ENCODE assay signal across 19 mouse cellular contexts in the genomic region with DNA sequence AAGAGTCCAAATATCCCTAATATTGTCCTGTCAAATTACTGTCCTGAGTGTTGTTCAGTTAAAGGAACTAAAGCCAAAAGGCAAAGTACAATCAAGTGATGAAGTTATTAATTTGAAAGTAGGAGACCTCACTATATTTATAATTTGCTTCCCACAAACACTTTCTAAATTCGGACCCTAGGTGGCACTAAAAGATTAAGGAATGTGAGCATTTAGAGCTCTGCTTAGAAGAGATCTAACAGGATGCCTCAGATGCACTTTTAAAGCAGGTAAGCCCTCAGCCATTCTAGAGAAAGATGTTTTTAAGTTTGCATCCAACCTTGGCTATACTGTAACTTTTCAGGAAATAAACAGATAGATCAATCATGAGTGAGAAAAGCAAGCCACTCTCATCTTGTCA. TPM values are rescaled to one million over a fixed set of nuclear protein-coding genes. Genes with fewer than 3 reads are reported as not detected.
DNase-seq lines count a peak whose midpoint lies in the region; ATAC-seq and TF ChIP-seq lines count a peak whose summit lies in the region.
"Had no signal": no experiment of that assay in that cellular context is flagged by ENCODE, and none has a peak within 500 bp of the region (broad histone marks: within the 10 kb centered on the region; RNA-seq: fewer than 3 reads in every experiment).

No protein-coding gene starts in this region.

- H3K9me3 ChIP-seq in forebrain, postnatal 0 days (ENCODE audit: low read length), result no peaks in the 10 kb centered on the region
- no peaks in the 10 kb centered on the region for H3K9me3 ChIP-seq in forebrain, embryonic 13.5 days (replicated peaks)
- H3K9me3 ChIP-seq in liver, postnatal 0 days (ENCODE audit: low read length), result no peaks in the 10 kb centered on the region
- H3K9me3 ChIP-seq in liver, embryonic 11.5 days (ENCODE audit: control insufficient read depth, low read length), result no peaks in the 10 kb centered on the region
- no peaks in the 10 kb centered on the region for H3K9me3 ChIP-seq in E14TG2a.4 (ENCODE audit: low read length)
- H3K9me3 ChIP-seq: embryonic facial prominence, embryonic 10.5 days; limb, embryonic 12.5 days; liver, embryonic 15.5 days had no signal

- H3K4me1 ChIP-seq in forebrain, postnatal 0 days (ENCODE audit: insufficient read depth), result no peaks in the 10 kb centered on the region
- H3K4me1 ChIP-seq in forebrain, embryonic 13.5 days, result no peaks in the 10 kb centered on the region
- H3K4me1 ChIP-seq in liver, postnatal 0 days (ENCODE audit: insufficient read depth), result no peaks in the 10 kb centered on the region
- no peaks in the 10 kb centered on the region for H3K4me1 ChIP-seq in liver, embryonic 11.5 days (replicated peaks; ENCODE audit: control insufficient read depth, insufficient read depth, low read length)
- H3K4me1 ChIP-seq in E14TG2a.4 (replicated peaks; ENCODE audit: low read depth, low read length), result no peaks in the 10 kb centered on the region
- H3K4me1 ChIP-seq: embryonic facial prominence, embryonic 10.5 days; hindbrain, embryonic 12.5 days; limb, embryonic 12.5 days; liver, embryonic 15.5 days had no signal

- no peak overlapping the region for H3K27ac ChIP-seq in forebrain, postnatal 0 days (ENCODE audit: low read depth, low read length)
- H3K27ac ChIP-seq in forebrain, embryonic 13.5 days, result no peak overlapping the region
- H3K27ac ChIP-seq in liver, postnatal 0 days (ENCODE audit: low read depth), result no peak overlapping the region
- no peak overlapping the region for H3K27ac ChIP-seq in liver, embryonic 11.5 days (ENCODE audit: low read depth, low read length)
- H3K27ac ChIP-seq: embryonic facial prominence, embryonic 10.5 days; hindbrain, embryonic 12.5 days; limb, embryonic 12.5 days; liver, embryonic 15.5 days had no signal

- no peaks in the 10 kb centered on the region for H3K36me3 ChIP-seq in forebrain, postnatal 0 days (ENCODE audit: insufficient read depth)
- H3K36me3 ChIP-seq in forebrain, embryonic 13.5 days (ENCODE audit: poor library complexity, severe bottlenecking), result no peaks in the 10 kb centered on the region
- H3K36me3 ChIP-seq in liver, postnatal 0 days (replicated peaks; ENCODE audit: insufficient read depth, low read length), result no peaks in the 10 kb centered on the region
- H3K36me3 ChIP-seq in liver, embryonic 11.5 days (ENCODE audit: control insufficient read depth, insufficient read depth, low read length), result no peaks in the 10 kb centered on the region
- no peaks in the 10 kb centered on the region for H3K36me3 ChIP-seq in E14TG2a.4 (ENCODE audit: insufficient read depth, low read length)
- H3K36me3 ChIP-seq: embryonic facial prominence, embryonic 10.5 days; hindbrain, embryonic 12.5 days; limb, embryonic 12.5 days; liver, embryonic 15.5 days had no signal

- TF ChIP-seq POLR2A in brain, embryonic 14.5 days (IDR thresholded peaks at IDR 0.05; ENCODE audit: borderline replicate concordance, extremely low read depth, insufficient read depth, insufficient read length, poor library complexity, severe bottlenecking), result no peak

- H3K4me2 ChIP-seq in forebrain, postnatal 0 days (ENCODE audit: low read depth), result no peak overlapping the region
- H3K4me2 ChIP-seq in forebrain, embryonic 13.5 days, result no peak overlapping the region
- H3K4me2 ChIP-seq in liver, postnatal 0 days (ENCODE audit: low read depth, low read length), result no peak overlapping the region
- no peak overlapping the region for H3K4me2 ChIP-seq in liver, embryonic 11.5 days
- H3K4me2 ChIP-seq: hindbrain, embryonic 12.5 days; limb, embryonic 12.5 days; liver, embryonic 15.5 days; midbrain, embryonic 11.5 days had no signal

- H3K9ac ChIP-seq in forebrain, postnatal 0 days, result no peak overlapping the region
- H3K9ac ChIP-seq in forebrain, embryonic 13.5 days, result no peak overlapping the region
- no peak overlapping the region for H3K9ac ChIP-seq in liver, postnatal 0 days (replicated peaks)
- H3K9ac ChIP-seq in liver, embryonic 11.5 days (ENCODE audit: low read depth, low read length), result no peak overlapping the region
- H3K9ac ChIP-seq: hindbrain, embryonic 12.5 days; limb, embryonic 12.5 days; liver, embryonic 15.5 days had no signal

- no peaks in the 10 kb centered on the region for H3K27me3 ChIP-seq in forebrain, postnatal 0 days (ENCODE audit: insufficient read depth, low read length)
- no peaks in the 10 kb centered on the region for H3K27me3 ChIP-seq in forebrain, embryonic 13.5 days
- no peaks in the 10 kb centered on the region for H3K27me3 ChIP-seq in liver, postnatal 0 days (ENCODE audit: insufficient read depth, low read length)
- H3K27me3 ChIP-seq in liver, embryonic 11.5 days (replicated peaks; ENCODE audit: control insufficient read depth, insufficient read depth, low read length), result no peaks in the 10 kb centered on the region
- H3K27me3 ChIP-seq in E14TG2a.4 (ENCODE audit: insufficient read depth, low read length), result no peaks in the 10 kb centered on the region
- H3K27me3 ChIP-seq: hindbrain, embryonic 12.5 days; limb, embryonic 12.5 days; liver, embryonic 15.5 days had no signal

- peak; percentile 57 for TF ChIP-seq CTCF in forebrain, postnatal 0 days (IDR thresholded peaks at IDR 0.05; ENCODE audit: low read depth)
- 0 out of 2 replicates have a peak, but pooled peaks have one; percentile 3 for TF ChIP-seq CTCF in liver, postnatal 0 days (IDR thresholded peaks at IDR 0.05; ENCODE audit: low read depth)
- TF ChIP-seq CTCF in E14TG2a.4 (conservative IDR thresholded peaks at IDR 0.05; ENCODE audit: low read length), result 0 out of 2 replicates have a peak, but pooled peaks have one; percentile 8
- TF ChIP-seq CTCF in brain, embryonic 14.5 days (IDR thresholded peaks at IDR 0.05; ENCODE audit: borderline replicate concordance, extremely low read depth, insufficient read depth, insufficient read length), result no peak

- 14% methylated on average over 1 of the region's 1 CpGs for WGBS in forebrain, postnatal 0 days
- 28% methylated on average over 1 of the region's 1 CpGs for WGBS in forebrain, embryonic 13.5 days
- WGBS in liver, postnatal 0 days (ENCODE audit: insufficient replicate concordance), result 15% methylated on average over 1 of the region's 1 CpGs
- 17% methylated on average over 1 of the region's 1 CpGs for WGBS in liver, embryonic 11.5 days

- peak; percentile 53; the same call in 1 of the 2 replicates for ATAC-seq in forebrain, postnatal 0 days
- ATAC-seq in forebrain, embryonic 13.5 days, result no peak
- no peak for ATAC-seq in liver, postnatal 0 days
- no peak for ATAC-seq in liver, embryonic 11.5 days (replicated peaks; ENCODE audit: low FRiP score)
- no peak for ATAC-seq in inflammation-experienced regulatory T-cells, adult 6 months

- TF ChIP-seq EP300 in liver, postnatal 0 days (IDR thresholded peaks at IDR 0.05; ENCODE audit: low read depth), result no peak

- peak; percentile 50 for DNase-seq in forebrain, postnatal 0 days
- DNase-seq in liver, postnatal 0 days, result no peak
- no peak for DNase-seq in liver, embryonic 11.5 days (ENCODE audit: low spot score)
- peak; percentile 51 for DNase-seq in brain, embryonic 14.5 days (ENCODE audit: low read depth)
- no peak for DNase-seq in Muller cell, postnatal 12 days (ENCODE audit: inconsistent ontology term)
- DNase-seq: adrenal gland, adult 2 months; kidney, adult 8-10 months; lung, postnatal 36 days; thymus, adult 2 months had no signal

- H3K4me3 ChIP-seq in forebrain, postnatal 0 days (ENCODE audit: low read depth, low read length), result no peak overlapping the region
- H3K4me3 ChIP-seq in forebrain, embryonic 13.5 days, result no peak overlapping the region
- H3K4me3 ChIP-seq in liver, postnatal 0 days (ENCODE audit: low read depth, low read length), result no peak overlapping the region
- H3K4me3 ChIP-seq in liver, embryonic 11.5 days (ENCODE audit: low read depth, low read length), result no peak overlapping the region
- H3K4me3 ChIP-seq in E14TG2a.4 (replicated peaks; ENCODE audit: low read length), result no peak overlapping the region
- H3K4me3 ChIP-seq: embryonic facial prominence, embryonic 10.5 days; erythroblast, embryonic 14.5 days; hindbrain, embryonic 12.5 days; limb, embryonic 12.5 days; liver, embryonic 15.5 days had no signal

RNA-seq across cellular contexts. Expression of gene Samd9l, which starts 44.5 kb away (rescaled TPM):
- total RNA-seq in forebrain, postnatal 0 days (2014; rRNA removed), result 3.6 and 4.0 TPM in 2 replicates
- polyA plus RNA-seq in forebrain, postnatal 0 days (2015; fragmentation: Nextera tagmentation; extraction: Ambion mirVana), result 1.3 TPM in 2 replicates
- polyA plus RNA-seq in forebrain, embryonic 13.5 days (2015; fragmentation: Nextera tagmentation; extraction: Ambion mirVana), result 0.43 and 0.58 TPM in 2 replicates
- 3.8 and 4.5 TPM in 2 replicates for polyA plus RNA-seq in liver, postnatal 0 days (2015; fragmentation: Nextera tagmentation; extraction: Ambion mirVana)
- polyA plus RNA-seq in liver, embryonic 11.5 days (2014; fragmentation: Nextera tagmentation; extraction: Ambion mirVana), result 2.0 TPM in 2 replicates
- polyA plus RNA-seq in brain, embryonic 14.5 days (2012; rRNA removed), result 0.34 and 1.5 TPM in 2 replicates
- 100 to 1,000 TPM in 2 of 3 experiments, 10 to 100 TPM in 1; 96.9 to 154 (median 134) TPM for polyA plus RNA-seq in inflammation-experienced regulatory T-cells, adult 6 months (2017; shearing (Covaris generic))
- polyA plus RNA-seq: erythroblast, embryonic 14.5 days had no signal

RNA-seq across cellular contexts. Expression of gene Hepacam2, which starts 54.2 kb away (rescaled TPM):
- total RNA-seq in forebrain, postnatal 0 days (2014; rRNA removed), result 0.19 and 0.62 TPM in 2 replicates
- 0.60 and 0.79 TPM in 2 replicates for polyA plus RNA-seq in forebrain, postnatal 0 days (2015; fragmentation: Nextera tagmentation; extraction: Ambion mirVana)
- polyA plus RNA-seq in forebrain, embryonic 13.5 days (2015; fragmentation: Nextera tagmentation; extraction: Ambion mirVana), result 1.1 and 1.9 TPM in 2 replicates
- polyA plus RNA-seq in liver, postnatal 0 days (2015; fragmentation: Nextera tagmentation; extraction: Ambion mirVana), result 0.13 and 0.15 TPM in 2 replicates
- polyA plus RNA-seq in liver, embryonic 11.5 days (2014; fragmentation: Nextera tagmentation; extraction: Ambion mirVana), result 0.07 and 0.22 TPM in 2 replicates
- 2.2 and 2.5 TPM in 2 replicates for polyA plus RNA-seq in brain, embryonic 14.5 days (2012; rRNA removed)
- under 1 TPM in 2 of 3 experiments, not detected in 1; 0.21 to 0.30 TPM for polyA plus RNA-seq in inflammation-experienced regulatory T-cells, adult 6 months (2017; shearing (Covaris generic))
- total RNA-seq: granulocyte monocyte progenitor cell, adult 5-6 weeks had no signal
- polyA plus RNA-seq: erythroblast, embryonic 14.5 days; liver, embryonic 15.5 days had no signal

RNA-seq across cellular contexts. Expression of gene Vps50, which starts 54.3 kb away (rescaled TPM):
- total RNA-seq in forebrain, postnatal 0 days (2014; rRNA removed), result 62.6 and 68.4 TPM in 2 replicates
- 41.2 and 44.2 TPM in 2 replicates for polyA plus RNA-seq in forebrain, postnatal 0 days (2015; fragmentation: Nextera tagmentation; extraction: Ambion mirVana)
- polyA plus RNA-seq in forebrain, embryonic 13.5 days (2015; fragmentation: Nextera tagmentation; extraction: Ambion mirVana), result 46.2 and 48.5 TPM in 2 replicates
- 5.4 and 6.4 TPM in 2 replicates for polyA plus RNA-seq in liver, postnatal 0 days (2015; fragmentation: Nextera tagmentation; extraction: Ambion mirVana)
- 27.0 and 29.8 TPM in 2 replicates for polyA plus RNA-seq in liver, embryonic 11.5 days (2014; fragmentation: Nextera tagmentation; extraction: Ambion mirVana)
- polyA plus RNA-seq in brain, embryonic 14.5 days (2012; rRNA removed), result 21.1 and 24.7 TPM in 2 replicates
- 10 to 100 TPM; 15.2 to 23.7 (median 17.1) TPM for polyA plus RNA-seq in inflammation-experienced regulatory T-cells, adult 6 months (2017; shearing (Covaris generic))

Comparison
In these comparisons a context has a peak if more than half of its experiments do, and no peak if none do; other contexts are left out.
1. DNase-seq: peak in forebrain, postnatal 0 days (single experiment) and brain, embryonic 14.5 days (single experiment); none in liver, postnatal 0 days (single experiment), liver, embryonic 11.5 days (single experiment) and Muller cell, postnatal 12 days (single experiment).
2. RNA of gene Samd9l, which starts 44.5 kb away (polyA plus RNA-seq): 96.9 to 154 TPM in inflammation-experienced regulatory T-cells, adult 6 months; 3.8 to 4.5 TPM in liver, postnatal 0 days, 2.0 TPM in liver, embryonic 11.5 days, 0.34 to 1.5 TPM in brain, embryonic 14.5 days, 1.3 TPM in forebrain, postnatal 0 days and 0.43 to 0.58 TPM in forebrain, embryonic 13.5 days; every median in the first group is over 10 times any median in the second.